In the genomic region with DNA sequence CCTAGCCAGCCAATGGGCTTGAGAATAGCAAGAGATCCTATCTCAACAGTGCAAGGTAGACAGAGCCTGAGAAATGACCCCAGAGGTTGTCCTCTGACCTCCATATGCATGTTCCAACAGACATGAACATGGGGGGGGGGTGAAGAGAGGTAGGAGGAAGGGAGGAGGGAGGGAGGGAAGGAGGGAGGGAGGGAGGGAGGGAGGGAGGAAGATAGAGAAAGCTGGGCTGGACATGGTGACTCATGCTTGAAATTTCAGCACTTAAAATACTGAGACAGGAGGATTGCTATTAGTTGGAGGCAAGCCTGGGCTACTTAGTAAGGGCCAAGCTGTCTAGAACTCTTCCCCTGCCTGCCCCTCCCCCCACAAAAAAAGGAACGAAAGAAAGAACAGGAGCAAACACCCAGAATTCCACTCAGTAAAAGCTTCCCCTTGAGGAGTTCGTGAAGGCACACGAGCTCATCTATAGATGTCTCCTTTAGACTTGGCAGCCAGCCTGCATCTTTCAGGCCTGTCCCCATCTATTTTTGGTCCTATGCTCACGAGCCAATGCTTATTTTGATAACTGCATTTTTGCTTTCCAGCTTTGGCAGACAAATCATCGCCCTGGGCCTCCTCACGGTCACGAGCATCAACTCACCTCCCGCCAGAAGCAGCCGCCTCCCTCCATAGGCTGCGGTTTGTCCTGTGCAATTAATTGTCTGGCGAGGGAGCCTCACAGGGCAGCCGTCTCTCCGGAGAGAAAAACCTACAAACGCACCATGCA, we compare ENCODE assay signal across 21 mouse cellular contexts. TPM values are rescaled to one million over a fixed set of nuclear protein-coding genes. Genes with fewer than 3 reads are reported as not detected.
A peak's percentile ranks its signal among the peaks of the same experiment; 100 is the strongest.
DNase-seq lines count a peak whose midpoint lies in the region; ATAC-seq lines count a peak whose summit lies in the region.
"Had no signal": no experiment of that assay in that cellular context is flagged by ENCODE, and none has a peak within 500 bp of the region (broad histone marks: within the 10 kb centered on the region; RNA-seq: fewer than 3 reads in every experiment).

No protein-coding gene starts in this region.

- H3K36me3 ChIP-seq in heart, embryonic 11.5 days (ENCODE audit: control insufficient read depth, insufficient read depth, low read length) = no peaks in the 10 kb centered on the region
- H3K36me3 ChIP-seq: hindbrain, embryonic 10.5 days; limb, embryonic 12.5 days; neural tube, embryonic 15.5 days had no signal

- H3K4me3 ChIP-seq in heart, embryonic 11.5 days (ENCODE audit: low read depth, low read length) = no peak overlapping the region
- H3K4me3 ChIP-seq: erythroblast, embryonic 14.5 days; hindbrain, embryonic 10.5 days; limb, embryonic 12.5 days; neural tube, embryonic 15.5 days had no signal

- ATAC-seq in frontal cortex, adult (ENCODE audit: low TSS enrichment) = peak; percentile 31; the same call in 1 of the 2 replicates
- ATAC-seq in heart, embryonic 11.5 days (replicated peaks; ENCODE audit: insufficient number of reproducible peaks, low FRiP score, low TSS enrichment) = no peak

- peaks cover 4% of the 10 kb centered on the region; the same call in 1 of the 2 replicates for H3K4me1 ChIP-seq in heart, embryonic 11.5 days (ENCODE audit: control insufficient read depth, insufficient read depth, low read length)

- H3K27me3 ChIP-seq in heart, embryonic 11.5 days (ENCODE audit: control insufficient read depth, insufficient read depth, low read length) = peaks cover 8% of the 10 kb centered on the region

- DNase-seq in frontal cortex, postnatal 25 days (ENCODE audit: low spot score in 2 of 2) = no peak
- DNase-seq in right cerebral cortex, postnatal 14 days = peak; percentile 56
- DNase-seq in right cerebral cortex, adult 18-20 months = no peak
- DNase-seq in heart, postnatal 4 days = peak; percentile 81
- no peak for DNase-seq in natural killer cell, adult 2 months (ENCODE audit: low spot score in 2 of 2)
- DNase-seq in c-Kit-positive CD71-positive TER-119-positive erythroid progenitor cells, embryonic 14.5 days (ENCODE audit: low spot score) = no peak
- DNase-seq: adrenal gland, postnatal 36 days; cerebellum, adult 11 months; embryo, embryonic 11 days; kidney, postnatal 14 days; layer of hippocampus, postnatal 36 days; thymus, postnatal 25 days had no signal

- peak overlapping the region; percentile 22; the same call in 1 of the 2 replicates for H3K4me2 ChIP-seq in heart, embryonic 11.5 days
- H3K4me2 ChIP-seq: limb, embryonic 12.5 days; neural tube, embryonic 15.5 days had no signal

- H3K9ac ChIP-seq in heart, embryonic 11.5 days (ENCODE audit: low read depth, low read length) = no peak overlapping the region
- H3K9ac ChIP-seq: limb, embryonic 12.5 days; neural tube, embryonic 15.5 days had no signal

- WGBS in heart, embryonic 11.5 days (ENCODE audit: insufficient replicate concordance) = 40% methylated on average over 14 of the region's 14 CpGs

- H3K9me3 ChIP-seq in heart, embryonic 11.5 days (replicated peaks; ENCODE audit: control insufficient read depth, low read length) = no peaks in the 10 kb centered on the region
- H3K9me3 ChIP-seq: hindbrain, embryonic 10.5 days; limb, embryonic 12.5 days; neural tube, embryonic 15.5 days had no signal

- 0 out of 2 replicates have a peak overlapping the region, but pooled peaks have one; percentile 4 for H3K27ac ChIP-seq in heart, embryonic 11.5 days (ENCODE audit: low read depth, low read length)
- H3K27ac ChIP-seq: hindbrain, embryonic 10.5 days; neural tube, embryonic 15.5 days had no signal

RNA-seq across cellular contexts. Expression of gene Uncx, which starts 23.0 kb away (rescaled TPM):
- 0.09 TPM in 1 of 2 replicates, not detected in the other for polyA plus RNA-seq in heart, embryonic 11.5 days (2014; fragmentation: Nextera tagmentation; extraction: Ambion mirVana)
- total RNA-seq in heart, postnatal 4 days (2021) = not detected
- total RNA-seq: adrenal gland, postnatal 36 days; MEL had no signal
- polyA plus RNA-seq: erythroblast, embryonic 14.5 days; intestine, embryonic 14.5 days; liver, embryonic 16.5 days had no signal

RNA-seq across cellular contexts. Expression of gene Zfand2a, which starts 35.9 kb away (rescaled TPM):
- polyA plus RNA-seq in heart, embryonic 11.5 days (2014; fragmentation: Nextera tagmentation; extraction: Ambion mirVana) = 6.3 and 7.2 TPM in 2 replicates
- total RNA-seq in heart, postnatal 4 days (2021) = 10 to 100 TPM; 20.6 to 21.5 TPM

RNA-seq across cellular contexts. Expression of gene 3110082I17Rik, which starts 59.9 kb away (rescaled TPM):
- polyA plus RNA-seq in heart, embryonic 11.5 days (2014; fragmentation: Nextera tagmentation; extraction: Ambion mirVana) = 19.3 and 21.9 TPM in 2 replicates
- total RNA-seq in heart, postnatal 4 days (2021) = 10 to 100 TPM; 10.8 to 10.9 TPM

Comparison
In these comparisons a context has a peak if more than half of its experiments do, and no peak if none do; other contexts are left out.
1. DNase-seq: peak in right cerebral cortex, postnatal 14 days (single experiment) and heart, postnatal 4 days (single experiment); none in frontal cortex, postnatal 25 days (0 of 2), right cerebral cortex, adult 18-20 months (single experiment), natural killer cell, adult 2 months (0 of 2) and c-Kit-positive CD71-positive TER-119-positive erythroid progenitor cells, embryonic 14.5 days (single experiment).